Mouse (Mus musculus): ENCODE data around the gene Stpg2. TPM values are rescaled to one million over a fixed set of nuclear protein-coding genes. Genes with fewer than 3 reads are reported as not detected.
"Not testable (repeated sequence)": the region's sequence is repeated elsewhere in the genome, so short reads cannot be mapped to it uniquely, and the experiment has no call there.

Gene Stpg2
- not detected for total RNA-seq (2021)
- long read RNA-seq, experiment 1: 0 reads
- long read RNA-seq, experiment 2, partial matches to known transcripts: 0 of 1 reads
- long read RNA-seq, experiment 2, other reads (novel, unspliced or antisense): 1 of 1 reads

GRCm38 (mm10) chr3:139205444-139205998, at the start of gene Stpg2:
Gene Stpg2, plus strand, starts transcription at chr3:139205694.
- DNase-seq (ENCODE audit: low spot score): peak; percentile 90

GRCm38 (mm10) chr3:139162146-139162545, 43.3 kb upstream of the Stpg2 start:
- DNase-seq (ENCODE audit: low spot score): no peak

GRCm38 (mm10) chr3:139162658-139163057, 42.8 kb upstream of the Stpg2 start:
- DNase-seq (ENCODE audit: low spot score): no peak

GRCm38 (mm10) chr3:139168510-139169269, 36.8 kb upstream of the Stpg2 start:
- DNase-seq (ENCODE audit: low spot score): no peak

GRCm38 (mm10) chr3:139169740-139170139, 35.8 kb upstream of the Stpg2 start:
- no peak for DNase-seq (ENCODE audit: low spot score)

- DNase-seq (ENCODE audit: low spot score): no peak
These were observed 28.6 kb upstream of the Stpg2 start for GRCm38 (mm10) chr3:139176936-139177335.

GRCm38 (mm10) chr3:139191541-139191940, 14.0 kb upstream of the Stpg2 start:
- DNase-seq (ENCODE audit: low spot score): no peak

GRCm38 (mm10) chr3:139193917-139194316, 11.6 kb upstream of the Stpg2 start:
- DNase-seq (ENCODE audit: low spot score): no peak

- no peak for DNase-seq (ENCODE audit: low spot score)
These were observed 7.1 kb upstream of the Stpg2 start for GRCm38 (mm10) chr3:139198412-139198811.

- DNase-seq (ENCODE audit: low spot score): no peak
These were observed 5.2 kb upstream of the Stpg2 start for GRCm38 (mm10) chr3:139200324-139200723.

GRCm38 (mm10) chr3:139216945-139217344, 11.5 kb downstream of the Stpg2 start:
- no peak for DNase-seq (ENCODE audit: low spot score)

GRCm38 (mm10) chr3:139225123-139225522, 19.6 kb downstream of the Stpg2 start:
- no peak for DNase-seq (ENCODE audit: low spot score)

GRCm38 (mm10) chr3:139226811-139227210, 21.3 kb downstream of the Stpg2 start:
- no peak for DNase-seq (ENCODE audit: low spot score)

GRCm38 (mm10) chr3:139245219-139245618, 39.7 kb downstream of the Stpg2 start:
- no peak for DNase-seq (ENCODE audit: low spot score)

- DNase-seq (ENCODE audit: low spot score): no peak
These were observed 41.0 kb downstream of the Stpg2 start for GRCm38 (mm10) chr3:139246508-139246907.

GRCm38 (mm10) chr3:139262359-139262758, 56.9 kb downstream of the Stpg2 start:
- DNase-seq (ENCODE audit: low spot score): not testable (repeated sequence)

- no peak for DNase-seq (ENCODE audit: low spot score)
These were observed 92.4 kb downstream of the Stpg2 start for GRCm38 (mm10) chr3:139297909-139298308.

- DNase-seq (ENCODE audit: low spot score): no peak
These were observed 102.8 kb downstream of the Stpg2 start for GRCm38 (mm10) chr3:139308078-139308809.

- no peak for DNase-seq (ENCODE audit: low spot score)
These were observed 106.2 kb downstream of the Stpg2 start for GRCm38 (mm10) chr3:139311721-139312120.

GRCm38 (mm10) chr3:139380494-139380893, 175.0 kb downstream of the Stpg2 start:
- DNase-seq (ENCODE audit: low spot score): no peak

GRCm38 (mm10) chr3:139397077-139397865, 191.8 kb downstream of the Stpg2 start:
- DNase-seq (ENCODE audit: low spot score): no peak

Measured in gastrocnemius, adult 18-20 months (tissue).